Mouse (Mus musculus): ENCODE measurements at regions not wholly inside any gene's neighbourhood (a gene's known extent, or its start where the extent isn't known, plus 50 kb on each side); places are given as distances from the start of the nearest gene placed in this dataset.
"Not testable (repeated sequence)": the region's sequence is repeated elsewhere in the genome, so short reads cannot be mapped to it uniquely, and the experiment has no call there.

GRCm38 (mm10) chr12:39593781-39594180, 444.0 kb downstream of the Arl4a start:
- not testable (repeated sequence) for TF ChIP-seq MAX (IDR thresholded peaks at IDR 0.05; ENCODE audit: low read depth); E2F4 (IDR thresholded peaks at IDR 0.05; ENCODE audit: insufficient read depth); POLR2AphosphoS2 (IDR thresholded peaks at IDR 0.05; ENCODE audit: insufficient read length, low read depth); POLR2A (IDR thresholded peaks at IDR 0.05; ENCODE audit: insufficient read length, low read depth); TCF3 (IDR thresholded peaks at IDR 0.05; ENCODE audit: insufficient read length, low read depth); MYOD1 (IDR thresholded peaks at IDR 0.05; ENCODE audit: control insufficient read depth in 1 of 3, insufficient read length in 2 of 3, low read depth in 2 of 3)
